ENCODE assay signal across 8 mouse cellular contexts in the genomic region with DNA sequence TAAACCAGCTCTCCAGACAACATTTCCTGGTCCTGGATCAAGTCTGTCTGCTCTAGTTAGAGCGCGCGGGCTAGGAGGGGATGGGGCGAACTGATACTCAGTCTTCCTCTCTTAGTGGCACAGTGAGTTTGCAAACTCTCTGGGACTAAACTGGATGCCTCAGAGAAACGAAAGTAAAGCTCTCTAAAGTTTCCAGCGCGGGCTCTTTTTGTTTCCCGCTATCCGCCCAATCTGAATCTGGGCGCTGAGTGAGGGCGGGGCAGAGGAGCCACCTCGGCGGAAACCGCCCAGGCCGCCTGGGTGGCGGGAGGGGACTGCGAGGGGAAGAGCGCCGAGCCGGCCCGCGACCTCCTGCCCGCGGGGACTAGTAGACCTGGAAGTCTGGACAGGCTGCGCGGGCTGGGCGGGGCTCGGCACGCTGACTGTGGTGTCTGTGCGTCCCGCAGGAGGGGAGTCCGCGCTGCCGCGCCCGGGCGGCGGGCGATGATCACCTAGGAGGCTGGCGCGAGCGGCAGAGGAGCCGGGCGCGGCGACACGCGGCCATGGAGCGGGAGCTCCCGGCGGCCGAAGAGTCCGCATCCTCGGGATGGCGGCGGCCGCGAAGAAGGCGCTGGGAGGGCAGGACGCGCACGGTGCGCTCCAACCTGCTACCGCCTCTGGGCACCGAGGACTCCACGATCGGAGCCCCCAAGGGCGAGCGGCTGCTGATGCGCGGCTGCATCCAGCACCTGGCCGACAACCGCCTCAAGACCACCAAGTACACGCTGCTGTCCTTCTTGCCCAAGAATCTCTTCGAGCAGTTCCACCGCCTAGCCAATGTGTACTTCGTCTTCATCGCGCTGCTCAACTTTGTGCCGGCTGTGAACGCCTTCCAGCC. TPM values are rescaled to one million over a fixed set of nuclear protein-coding genes. Genes with fewer than 3 reads are reported as not detected.
A peak's percentile ranks its signal among the peaks of the same experiment; 100 is the strongest.
DNase-seq lines count a peak whose midpoint lies in the region; ATAC-seq and TF ChIP-seq lines count a peak whose summit lies in the region.

No protein-coding gene starts in this region.

- peak overlapping the region; percentile 80 for H3K9ac ChIP-seq in embryonic facial prominence, embryonic 13.5 days
- H3K9ac ChIP-seq in heart, embryonic 11.5 days (ENCODE audit: low read depth, low read length): peak overlapping the region; percentile 76
- peak overlapping the region; percentile 69 for H3K9ac ChIP-seq in kidney, embryonic 14.5 days (ENCODE audit: low read depth, low read length)
- H3K9ac ChIP-seq in neural tube, embryonic 13.5 days: peak overlapping the region; percentile 70

- peaks cover 2% of the 10 kb centered on the region; the same call in 1 of the 2 replicates for H3K27me3 ChIP-seq in embryonic facial prominence, embryonic 13.5 days
- peaks cover 7% of the 10 kb centered on the region for H3K27me3 ChIP-seq in heart, embryonic 11.5 days (ENCODE audit: control insufficient read depth, insufficient read depth, low read length)
- no peaks in the 10 kb centered on the region; the same call in 1 of the 2 replicates for H3K27me3 ChIP-seq in kidney, embryonic 14.5 days (ENCODE audit: control insufficient read depth, insufficient read depth, low read length)
- peaks cover 13% of the 10 kb centered on the region for H3K27me3 ChIP-seq in neural tube, embryonic 13.5 days
- no peaks in the 10 kb centered on the region; the same call in 1 of the 2 replicates for H3K27me3 ChIP-seq in testis, adult 2 months (ENCODE audit: control insufficient read depth, insufficient read depth, low read length)

- peak overlapping the region; percentile 93 for H3K4me2 ChIP-seq in embryonic facial prominence, embryonic 13.5 days
- peak overlapping the region; percentile 86 for H3K4me2 ChIP-seq in heart, embryonic 11.5 days
- H3K4me2 ChIP-seq in kidney, embryonic 14.5 days (replicated peaks; ENCODE audit: low read depth, low read length): peak overlapping the region; percentile 92
- H3K4me2 ChIP-seq in neural tube, embryonic 13.5 days: peak overlapping the region; percentile 93

- TF ChIP-seq CTCF in left cerebral cortex, adult 2 months (IDR thresholded peaks at IDR 0.05): no peak
- TF ChIP-seq CTCF in lung, adult 2 months (IDR thresholded peaks at IDR 0.05; ENCODE audit: insufficient read depth, low read length): no peak
- TF ChIP-seq CTCF in testis, adult 2 months (IDR thresholded peaks at IDR 0.05; ENCODE audit: control insufficient read depth, insufficient read depth, insufficient replicate concordance, low read depth, low read length): no peak

- TF ChIP-seq POLR2A in lung, adult 2 months (IDR thresholded peaks at IDR 0.05; ENCODE audit: borderline replicate concordance, extremely low read depth, low read depth, low read length): no peak; the same call in 1 of the 2 replicates
- TF ChIP-seq POLR2A in testis, adult 2 months (IDR thresholded peaks at IDR 0.05; ENCODE audit: control insufficient read depth, low read depth, low read length): no peak

- no peaks in the 10 kb centered on the region for H3K36me3 ChIP-seq in embryonic facial prominence, embryonic 13.5 days
- no peaks in the 10 kb centered on the region for H3K36me3 ChIP-seq in heart, embryonic 11.5 days (ENCODE audit: control insufficient read depth, insufficient read depth, low read length)
- no peaks in the 10 kb centered on the region for H3K36me3 ChIP-seq in kidney, embryonic 14.5 days (ENCODE audit: control insufficient read depth, insufficient read depth, low read length)
- H3K36me3 ChIP-seq in neural tube, embryonic 13.5 days: no peaks in the 10 kb centered on the region
- no peaks in the 10 kb centered on the region for H3K36me3 ChIP-seq in testis, adult 2 months (ENCODE audit: control insufficient read depth, insufficient read depth, low read length)

- H3K4me3 ChIP-seq in left cerebral cortex, adult 2 months: peak overlapping the region; percentile 75
- peak overlapping the region; percentile 76 for H3K4me3 ChIP-seq in embryonic facial prominence, embryonic 13.5 days
- peak overlapping the region; percentile 72 for H3K4me3 ChIP-seq in heart, embryonic 11.5 days (ENCODE audit: low read depth, low read length)
- H3K4me3 ChIP-seq in kidney, embryonic 14.5 days (ENCODE audit: low read length): peak overlapping the region; percentile 64
- peak overlapping the region; percentile 86 for H3K4me3 ChIP-seq in lung, adult 2 months (replicated peaks; ENCODE audit: extremely low read depth, low read depth, low read length)
- H3K4me3 ChIP-seq in neural tube, embryonic 13.5 days: peak overlapping the region; percentile 63
- H3K4me3 ChIP-seq in testis, adult 2 months (ENCODE audit: control insufficient read depth, low read depth, low read length): peak overlapping the region; percentile 91

- under 1% methylated on average over 81 of the region's 81 CpGs for WGBS in embryonic facial prominence, embryonic 13.5 days
- 1% methylated on average over 80 of the region's 81 CpGs for WGBS in heart, embryonic 11.5 days (ENCODE audit: insufficient replicate concordance)
- WGBS in kidney, embryonic 14.5 days: under 1% methylated on average over 58 of the region's 81 CpGs
- under 1% methylated on average over 81 of the region's 81 CpGs for WGBS in lung, adult 2 months
- under 1% methylated on average over 81 of the region's 81 CpGs for WGBS in neural tube, embryonic 13.5 days

- peak overlapping the region; percentile 66 for H3K27ac ChIP-seq in left cerebral cortex, adult 2 months
- H3K27ac ChIP-seq in embryonic facial prominence, embryonic 13.5 days: peak overlapping the region; percentile 74
- H3K27ac ChIP-seq in heart, embryonic 11.5 days (ENCODE audit: low read depth, low read length): peak overlapping the region; percentile 64
- peak overlapping the region; percentile 43; the same call in 1 of the 2 replicates for H3K27ac ChIP-seq in kidney, embryonic 14.5 days (ENCODE audit: low read depth, low read length)
- H3K27ac ChIP-seq in neural tube, embryonic 13.5 days (replicated peaks): peak overlapping the region; percentile 43; the same call in 1 of the 2 replicates
- peak overlapping the region; percentile 57 for H3K27ac ChIP-seq in testis, adult 2 months (ENCODE audit: control insufficient read depth, insufficient read depth, low read depth, low read length)

- intact Hi-C loops in left cerebral cortex, adult 2 months (cut with DNase I): no loop called here

- DNase-seq in left cerebral cortex, adult 2 months (ENCODE audit: extremely low spot score in 1 of 2, low spot score in 2 of 2): peak; percentile 34 to 37
- DNase-seq in left cerebral cortex, adult 11 months (ENCODE audit: low spot score): no peak
- DNase-seq in lung, adult 2 months: peak; percentile 66

- H3K4me1 ChIP-seq in embryonic facial prominence, embryonic 13.5 days: 0 out of 2 replicates have a peak, but pooled peaks cover 6% of the 10 kb centered on the region
- H3K4me1 ChIP-seq in heart, embryonic 11.5 days (ENCODE audit: control insufficient read depth, insufficient read depth, low read length): peaks cover 3% of the 10 kb centered on the region; the same call in 1 of the 2 replicates
- H3K4me1 ChIP-seq in kidney, embryonic 14.5 days (ENCODE audit: control insufficient read depth, insufficient read depth, low read length): no peaks in the 10 kb centered on the region
- H3K4me1 ChIP-seq in lung, adult 2 months (ENCODE audit: control insufficient read depth, insufficient read depth, low read length): no peaks in the 10 kb centered on the region
- peaks cover 11% of the 10 kb centered on the region for H3K4me1 ChIP-seq in neural tube, embryonic 13.5 days (replicated peaks)
- H3K4me1 ChIP-seq in testis, adult 2 months (ENCODE audit: control insufficient read depth, insufficient read depth, low read length): peaks cover 15% of the 10 kb centered on the region

- ATAC-seq in embryonic facial prominence, embryonic 13.5 days (ENCODE audit: insufficient number of reproducible peaks, insufficient read depth, low FRiP score, low TSS enrichment, low read depth): peak; percentile 76
- peak; percentile 86 for ATAC-seq in heart, embryonic 11.5 days (replicated peaks; ENCODE audit: insufficient number of reproducible peaks, low FRiP score, low TSS enrichment)
- ATAC-seq in kidney, embryonic 14.5 days (ENCODE audit: low FRiP score, low TSS enrichment): peak; percentile 95
- ATAC-seq in neural tube, embryonic 13.5 days (ENCODE audit: low read depth): peak; percentile 93

- H3K9me3 ChIP-seq in embryonic facial prominence, embryonic 13.5 days: no peaks in the 10 kb centered on the region
- H3K9me3 ChIP-seq in heart, embryonic 11.5 days (replicated peaks; ENCODE audit: control insufficient read depth, low read length): no peaks in the 10 kb centered on the region
- no peaks in the 10 kb centered on the region for H3K9me3 ChIP-seq in kidney, embryonic 14.5 days (ENCODE audit: control insufficient read depth, low read length)
- no peaks in the 10 kb centered on the region for H3K9me3 ChIP-seq in neural tube, embryonic 13.5 days

RNA-seq across cellular contexts. Expression of gene Atp10a, which starts 2.2 kb away (rescaled TPM):
- 1 to 10 TPM; 8.8 to 9.2 TPM for total RNA-seq in left cerebral cortex, adult 2 months (2021)
- 2.0 and 2.1 TPM in 2 replicates for polyA plus RNA-seq in embryonic facial prominence, embryonic 13.5 days (2015; fragmentation: Nextera tagmentation; extraction: Ambion mirVana)
- polyA plus RNA-seq in heart, embryonic 11.5 days (2014; fragmentation: Nextera tagmentation; extraction: Ambion mirVana): 1.1 and 1.5 TPM in 2 replicates
- 2.2 and 4.6 TPM in 2 replicates for polyA plus RNA-seq in kidney, embryonic 14.5 days (2014; fragmentation: Nextera tagmentation; extraction: Ambion mirVana)
- 8.6 and 8.9 TPM in 2 replicates for polyA plus RNA-seq in lung, adult 2 months (2012; rRNA removed)
- polyA plus RNA-seq in neural tube, embryonic 13.5 days (2015; fragmentation: Nextera tagmentation; extraction: Ambion mirVana): 0.84 and 1.2 TPM in 2 replicates
- polyA plus RNA-seq in testis, adult 2 months (2012; rRNA removed): 40.9 and 41.0 TPM in 2 replicates
